Mouse (Mus musculus) forebrain, embryonic 16.5 days (tissue): ENCODE results near the gene Notch2. TPM values are rescaled to one million over a fixed set of nuclear protein-coding genes. Genes with fewer than 3 reads are reported as not detected.

Experiments used
- ATAC-seq: fragments of 200-750 bp; cut with Nextera tagmentation; 2 replicates; pipeline ENCODE4 v1.8.0; 2017; ENCODE audit warnings: mild to moderate bottlenecking, moderate library complexity
- H3K27ac ChIP-seq: fragments of 300-500 bp; sonication (generic); 2 replicates; pipeline ENCODE4 v1.5.1; 2014; ENCODE audit warnings: low read length, control low read depth
- H3K27me3 ChIP-seq: fragments of 300-500 bp; sonication (generic); replicated peaks from 2 replicates; pipeline ENCODE4 v1.6.1; 2014; ENCODE audit warnings: low read length; ENCODE audit not compliant: control insufficient read depth, insufficient read depth
- H3K36me3 ChIP-seq: fragments of 300-500 bp; sonication (generic); 2 replicates; pipeline ENCODE4 v1.6.1; 2014; ENCODE audit not compliant: control insufficient read depth, insufficient read depth
- H3K4me1 ChIP-seq: fragments of 300-500 bp; sonication (generic); replicated peaks from 2 replicates; pipeline ENCODE4 v1.6.1; 2014; ENCODE audit warnings: low read length; ENCODE audit not compliant: control insufficient read depth, insufficient read depth
- H3K4me2 ChIP-seq: fragments of 300-500 bp; sonication (generic); 2 replicates; pipeline ENCODE4 v1.6.1; 2014; ENCODE audit warnings: mild to moderate bottlenecking, low read length, control low read depth
- H3K4me3 ChIP-seq: fragments of 300-500 bp; sonication (generic); replicated peaks from 2 replicates; pipeline ENCODE4 v1.5.1; 2014; ENCODE audit warnings: mild to moderate bottlenecking, low read length, control low read depth
- H3K9ac ChIP-seq: fragments of 300-500 bp; sonication (generic); replicated peaks from 2 replicates; pipeline ENCODE4 v1.6.1; 2014; ENCODE audit warnings: low read depth, low read length, control low read depth
- H3K9me3 ChIP-seq: fragments of 300-500 bp; sonication (generic); 2 replicates; pipeline ENCODE4 v1.6.1; 2016; ENCODE audit warnings: low read length; ENCODE audit not compliant: control insufficient read depth
- WGBS: fragments of 180-500 bp; shearing (Covaris S2); extraction: QIAGEN DNeasy Blood & Tissue Kit; methylation state at CpG from one replicate; pipeline ENCODE4 v1.1.7; 2014; 5-methylcytosine and 5-hydroxymethylcytosine counted together
- polyA plus RNA-seq: library from polyadenylated mRNA; unstranded; fragments of >200 nt; fragmentation: Nextera tagmentation; extraction: Ambion mirVana; gene quantifications from 2 replicates; pipeline ENCODE4 v1.2.1, GENCODE M21; 2015

Notch2 gene
- polyA plus RNA-seq, 1 experiment from 2014 or later, result 14.6 TPM

- WGBS, result 64% methylated on average over 9 of the region's 9 CpGs
- Histone ChIP-seq H3K4me3 (no peak overlapping the region), H3K9ac (no peak overlapping the region), H3K27me3 (no peaks in the 10 kb centered on the region), H3K27ac (no peak overlapping the region), H3K36me3 (no peaks in the 10 kb centered on the region), H3K9me3 (no peaks in the 10 kb centered on the region), H3K4me1 (peaks cover 56% of the 10 kb centered on the region), H3K4me2 (no peak overlapping the region)
- no peak for ATAC-seq
These were observed 7.3 kb downstream of the Notch2 start for GRCm38 (mm10) chr3:98020431-98021229.

- Histone ChIP-seq H3K4me1 (peaks cover 50% of the 10 kb centered on the region), H3K9ac (peak overlapping the region; percentile 30), H3K4me2 (peak overlapping the region; percentile 45), H3K27me3 (no peaks in the 10 kb centered on the region), H3K27ac (peak overlapping the region; percentile 74), H3K4me3 (no peak overlapping the region; the same call in 1 of the 2 replicates), H3K9me3 (no peaks in the 10 kb centered on the region), H3K36me3 (no peaks in the 10 kb centered on the region)
- ATAC-seq, result peak; percentile 73
- under 1% methylated on average over 13 of the region's 13 CpGs for WGBS
These were observed 11.0 kb downstream of the Notch2 start for GRCm38 (mm10) chr3:98024288-98024848.

- 22% methylated on average over 14 of the region's 14 CpGs for WGBS
- H3K4me1 ChIP-seq, result peaks cover 43% of the 10 kb centered on the region
These were observed 12.2 kb downstream of the Notch2 start for GRCm38 (mm10) chr3:98025521-98025920.

GRCm38 (mm10) chr3:98025921-98026880 is 12.9 kb downstream of the Notch2 start:
- H3K4me3 ChIP-seq, result no peak overlapping the region
- no peaks in the 10 kb centered on the region for H3K36me3 ChIP-seq
- no peak overlapping the region for H3K4me2 ChIP-seq
- peaks cover 39% of the 10 kb centered on the region for H3K4me1 ChIP-seq
- H3K27me3 ChIP-seq, result no peaks in the 10 kb centered on the region
- ATAC-seq, result peak; percentile 43; the same call in 1 of the 2 replicates
- H3K9ac ChIP-seq, result no peak overlapping the region
- 24% methylated on average over 10 of the region's 10 CpGs for WGBS
- H3K9me3 ChIP-seq, result no peaks in the 10 kb centered on the region
- H3K27ac ChIP-seq, result peak overlapping the region; percentile 21

More at GRCm38 (mm10) chr3:98025521-98025920, 12.2 kb downstream of the Notch2 start:
- Histone ChIP-seq H3K4me2 (no peak overlapping the region), H3K4me3 (no peak overlapping the region), H3K27ac (peak overlapping the region; percentile 49; the same call in 1 of the 2 replicates), H3K27me3 (no peaks in the 10 kb centered on the region), H3K36me3 (no peaks in the 10 kb centered on the region), H3K9me3 (no peaks in the 10 kb centered on the region), H3K9ac (no peak overlapping the region)
- ATAC-seq, result no peak

- H3K9ac ChIP-seq, result no peak overlapping the region
- H3K36me3 ChIP-seq, result no peaks in the 10 kb centered on the region
- WGBS, result 36% methylated on average over 3 of the region's 3 CpGs
- H3K4me2 ChIP-seq, result no peak overlapping the region
- no peak overlapping the region for H3K27ac ChIP-seq
- no peak overlapping the region for H3K4me3 ChIP-seq
- H3K9me3 ChIP-seq, result no peaks in the 10 kb centered on the region
- ATAC-seq, result no peak
- no peaks in the 10 kb centered on the region for H3K27me3 ChIP-seq
- peaks cover 36% of the 10 kb centered on the region for H3K4me1 ChIP-seq
These were observed 14.0 kb downstream of the Notch2 start for GRCm38 (mm10) chr3:98027371-98027774.

- Histone ChIP-seq H3K27ac (no peak overlapping the region), H3K4me3 (no peak overlapping the region), H3K36me3 (no peaks in the 10 kb centered on the region), H3K9ac (no peak overlapping the region), H3K4me1 (peaks cover 40% of the 10 kb centered on the region), H3K9me3 (no peaks in the 10 kb centered on the region), H3K27me3 (no peaks in the 10 kb centered on the region), H3K4me2 (no peak overlapping the region)
- 62% methylated on average over 4 of the region's 4 CpGs for WGBS
- no peak for ATAC-seq
These were observed 14.7 kb downstream of the Notch2 start for GRCm38 (mm10) chr3:98028072-98028471.

GRCm38 (mm10) chr3:98028936-98029335 is 15.6 kb downstream of the Notch2 start:
- Histone ChIP-seq H3K9ac (no peak overlapping the region), H3K27ac (no peak overlapping the region; the same call in 1 of the 2 replicates), H3K9me3 (no peaks in the 10 kb centered on the region), H3K27me3 (no peaks in the 10 kb centered on the region), H3K4me3 (no peak overlapping the region), H3K4me1 (peaks cover 45% of the 10 kb centered on the region), H3K4me2 (no peak overlapping the region), H3K36me3 (no peaks in the 10 kb centered on the region)
- no peak for ATAC-seq
- WGBS, result 52% methylated on average over 10 of the region's 10 CpGs

- peaks cover 43% of the 10 kb centered on the region for H3K4me1 ChIP-seq
- no peak overlapping the region for H3K27ac ChIP-seq
- no peak overlapping the region for H3K4me3 ChIP-seq
- 84% methylated on average over 7 of the region's 7 CpGs for WGBS
- H3K27me3 ChIP-seq, result no peaks in the 10 kb centered on the region
- ATAC-seq, result no peak
- no peaks in the 10 kb centered on the region for H3K36me3 ChIP-seq
- no peaks in the 10 kb centered on the region for H3K9me3 ChIP-seq
- H3K9ac ChIP-seq, result no peak overlapping the region
- H3K4me2 ChIP-seq, result no peak overlapping the region
These were observed 17.8 kb downstream of the Notch2 start for GRCm38 (mm10) chr3:98031104-98031503.

- H3K4me3 ChIP-seq, result no peak overlapping the region
- no peaks in the 10 kb centered on the region for H3K9me3 ChIP-seq
- ATAC-seq, result no peak
- no peak overlapping the region for H3K4me2 ChIP-seq
- no peaks in the 10 kb centered on the region for H3K36me3 ChIP-seq
- peaks cover 41% of the 10 kb centered on the region for H3K4me1 ChIP-seq
- no peak overlapping the region for H3K9ac ChIP-seq
- no peak overlapping the region for H3K27ac ChIP-seq
- H3K27me3 ChIP-seq, result no peaks in the 10 kb centered on the region
- 40% methylated on average over 3 of the region's 3 CpGs for WGBS
These were observed 18.9 kb downstream of the Notch2 start for GRCm38 (mm10) chr3:98032191-98032590.
